Mouse (Mus musculus): Measurements from ENCODE around the gene Adamts17.

GRCm38 (mm10) chr7:66924104-66924503, 84.6 kb downstream of the Adamts17 start:
- no peak for TF ChIP-seq CTCF (IDR thresholded peaks at IDR 0.05; ENCODE audit: low read depth, low read length)
- no peak for TF ChIP-seq POLR2AphosphoS5 (IDR thresholded peaks at IDR 0.05; ENCODE audit: insufficient replicate concordance, low read depth, low read length)
- no peak for TF ChIP-seq GATA1 (IDR thresholded peaks at IDR 0.05; ENCODE audit: borderline replicate concordance, low read length)
- TF ChIP-seq TAL1 (conservative IDR thresholded peaks at IDR 0.05; ENCODE audit: low read depth, low read length): no peak
- TF ChIP-seq GATA2 (IDR thresholded peaks at IDR 0.05; ENCODE audit: borderline replicate concordance, low read depth, low read length): no peak
